Mouse (Mus musculus) spleen, postnatal 10 days (tissue): ENCODE results near the gene Nkpd1.

Experiments used
- DNase-seq, 2 experiments: peaks; one replicate each; pipeline ENCODE4 v3.0.0; 2021 to 2022; ENCODE audit warnings: low spot score in 2 of 2

Gene Nkpd1

DNA sequence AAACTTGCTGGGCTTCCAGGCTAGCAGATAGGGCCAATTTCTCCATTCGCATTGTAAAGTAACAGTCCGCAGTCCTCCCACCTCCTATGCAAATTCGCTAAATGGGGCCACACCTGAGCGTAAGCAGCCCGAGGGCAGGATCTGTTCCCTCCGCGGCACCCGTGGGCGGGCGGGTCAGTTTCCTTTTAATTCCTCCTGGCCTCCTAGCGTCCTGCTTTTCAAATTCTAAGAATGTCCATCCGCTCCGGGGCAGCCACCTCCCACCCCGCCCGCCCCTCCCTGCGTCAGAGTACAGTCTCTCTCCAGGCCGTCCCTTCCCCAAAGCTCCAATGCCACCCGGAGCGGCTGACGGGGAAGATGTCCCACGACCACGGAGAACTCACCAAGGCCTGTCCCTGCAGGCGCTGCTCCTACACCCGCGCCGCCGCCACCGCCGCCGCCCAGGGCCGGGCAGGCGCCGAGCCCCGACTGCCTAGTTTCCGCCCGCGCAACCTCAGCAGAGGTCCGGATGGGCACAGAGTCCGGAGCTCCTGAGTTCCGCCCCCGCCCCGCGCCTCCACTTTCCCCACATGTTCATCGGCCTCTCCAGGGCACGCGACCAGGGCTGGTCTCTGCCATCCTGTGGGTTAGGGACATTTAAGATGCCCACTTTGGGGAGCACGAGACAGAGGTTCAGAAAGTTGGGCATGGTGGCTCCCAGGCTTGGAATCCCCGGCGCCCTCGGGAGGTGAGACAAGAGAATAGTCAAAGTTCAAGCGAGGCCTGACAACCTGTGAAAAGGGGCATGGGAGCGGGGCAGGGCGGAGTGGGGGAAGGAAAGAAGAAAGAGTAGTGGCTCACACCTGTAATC is 55.5 kb downstream of the Nkpd1 start:
- DNase-seq: peak; percentile 88

DNA sequence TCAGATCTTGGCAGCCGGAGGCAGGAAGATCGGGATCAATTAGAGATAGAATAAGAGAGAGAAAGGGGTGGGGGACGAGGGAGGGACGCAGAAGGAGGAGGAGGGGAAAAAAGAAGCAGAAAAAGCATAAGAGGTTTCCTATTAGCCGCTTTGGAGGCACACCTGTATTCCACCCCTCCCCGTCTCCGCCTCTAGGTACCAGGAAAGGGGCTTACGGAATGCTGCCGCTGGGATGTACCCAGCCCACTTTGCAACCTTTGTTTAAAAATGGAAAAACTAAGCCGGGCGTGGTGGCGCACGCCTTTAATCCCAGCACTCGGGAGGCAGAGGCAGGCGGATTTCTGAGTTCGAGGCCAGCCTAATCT is 56.1 kb downstream of the Nkpd1 start:
- DNase-seq: no peak
